Mouse (Mus musculus): ENCODE data around the gene Il22ra1. TPM values are rescaled to one million over a fixed set of nuclear protein-coding genes. Genes with fewer than 3 reads are reported as not detected.

The Il22ra1 gene
- polyA plus RNA-seq, 1 experiment from 2014 or later, result not detected

- Histone ChIP-seq H3K27me3 (replicated peaks) (peaks cover 13% of the 10 kb centered on the region), H3K36me3 (no peaks in the 10 kb centered on the region), H3K9me3 (no peaks in the 10 kb centered on the region), H3K4me3 (no peak overlapping the region), H3K27ac (replicated peaks) (peak overlapping the region; percentile 89), H3K4me1 (peaks cover 28% of the 10 kb centered on the region), H3K9ac (no peak overlapping the region), H3K4me2 (no peak overlapping the region)
- WGBS, result 80% methylated on average over 6 of the region's 6 CpGs
- no peak for ATAC-seq (ENCODE audit: extremely low read depth, insufficient number of reproducible peaks, low FRiP score, low TSS enrichment)
Measured at GRCm38 (mm10) chr4:135771592-135771991, 43.6 kb downstream of the Il22ra1 start.

- peak overlapping the region; percentile 89 for H3K27ac ChIP-seq (replicated peaks)
- H3K36me3 ChIP-seq, result no peaks in the 10 kb centered on the region
- H3K27me3 ChIP-seq (replicated peaks), result peaks cover 13% of the 10 kb centered on the region
- 32% methylated on average over 4 of the region's 4 CpGs for WGBS
- no peak overlapping the region for H3K4me2 ChIP-seq
- peak overlapping the region; percentile 50; the same call in 1 of the 2 replicates for H3K9ac ChIP-seq
- H3K4me1 ChIP-seq, result peaks cover 28% of the 10 kb centered on the region
- H3K9me3 ChIP-seq, result no peaks in the 10 kb centered on the region
- H3K4me3 ChIP-seq, result no peak overlapping the region
- peak; percentile 57; the same call in 1 of the 2 replicates for ATAC-seq (ENCODE audit: extremely low read depth, insufficient number of reproducible peaks, low FRiP score, low TSS enrichment)
Measured at GRCm38 (mm10) chr4:135772671-135773070, 44.7 kb downstream of the Il22ra1 start.

- H3K27me3 ChIP-seq (replicated peaks), result peaks cover 13% of the 10 kb centered on the region
- no peak overlapping the region; the same call in 1 of the 2 replicates for H3K9ac ChIP-seq
- no peak for ATAC-seq (ENCODE audit: extremely low read depth, insufficient number of reproducible peaks, low FRiP score, low TSS enrichment)
- H3K4me3 ChIP-seq, result no peak overlapping the region
- no peaks in the 10 kb centered on the region for H3K36me3 ChIP-seq
- H3K9me3 ChIP-seq, result no peaks in the 10 kb centered on the region
- H3K4me2 ChIP-seq, result no peak overlapping the region
- H3K27ac ChIP-seq (replicated peaks), result no peak overlapping the region
- WGBS, result 46% methylated on average over 8 of the region's 8 CpGs
- peaks cover 29% of the 10 kb centered on the region for H3K4me1 ChIP-seq
Measured at GRCm38 (mm10) chr4:135774496-135774895, 46.5 kb downstream of the Il22ra1 start.

GRCm38 (mm10) chr4:135776850-135777249 lies 48.9 kb downstream of the Il22ra1 start:
- no peak for ATAC-seq (ENCODE audit: extremely low read depth, insufficient number of reproducible peaks, low FRiP score, low TSS enrichment)
- Histone ChIP-seq H3K36me3 (no peaks in the 10 kb centered on the region), H3K27ac (replicated peaks) (no peak overlapping the region), H3K9ac (no peak overlapping the region), H3K27me3 (replicated peaks) (peaks cover 13% of the 10 kb centered on the region), H3K9me3 (no peaks in the 10 kb centered on the region), H3K4me1 (peaks cover 33% of the 10 kb centered on the region), H3K4me3 (no peak overlapping the region), H3K4me2 (no peak overlapping the region)
- WGBS, result 84% methylated on average over 4 of the region's 4 CpGs

GRCm38 (mm10) chr4:135779661-135780060 lies 51.7 kb downstream of the Il22ra1 start:
- Histone ChIP-seq H3K27me3 (replicated peaks) (peaks cover 13% of the 10 kb centered on the region), H3K4me1 (peaks cover 13% of the 10 kb centered on the region; the same call in 1 of the 2 replicates), H3K4me3 (no peak overlapping the region), H3K4me2 (no peak overlapping the region), H3K27ac (replicated peaks) (no peak overlapping the region), H3K9ac (no peak overlapping the region), H3K9me3 (no peaks in the 10 kb centered on the region), H3K36me3 (no peaks in the 10 kb centered on the region)
- 61% methylated on average over 9 of the region's 9 CpGs for WGBS
- ATAC-seq (ENCODE audit: extremely low read depth, insufficient number of reproducible peaks, low FRiP score, low TSS enrichment), result no peak

- Histone ChIP-seq H3K4me3 (no peak overlapping the region), H3K27me3 (replicated peaks) (peaks cover 11% of the 10 kb centered on the region), H3K4me1 (peaks cover 11% of the 10 kb centered on the region; the same call in 1 of the 2 replicates), H3K9ac (no peak overlapping the region), H3K36me3 (no peaks in the 10 kb centered on the region), H3K4me2 (no peak overlapping the region), H3K27ac (replicated peaks) (no peak overlapping the region), H3K9me3 (no peaks in the 10 kb centered on the region)
- 66% methylated on average over 3 of the region's 3 CpGs for WGBS
- no peak for ATAC-seq (ENCODE audit: extremely low read depth, insufficient number of reproducible peaks, low FRiP score, low TSS enrichment)
Measured at GRCm38 (mm10) chr4:135780255-135780654, 52.3 kb downstream of the Il22ra1 start.

- Histone ChIP-seq H3K27me3 (replicated peaks) (peaks cover under 1% of the 10 kb centered on the region; the same call in 1 of the 2 replicates), H3K36me3 (no peaks in the 10 kb centered on the region), H3K4me1 (peaks cover 11% of the 10 kb centered on the region; the same call in 1 of the 2 replicates), H3K4me3 (no peak overlapping the region), H3K4me2 (no peak overlapping the region), H3K9me3 (no peaks in the 10 kb centered on the region), H3K9ac (no peak overlapping the region), H3K27ac (replicated peaks) (no peak overlapping the region)
- 80% methylated on average over 5 of the region's 5 CpGs for WGBS
- ATAC-seq (ENCODE audit: extremely low read depth, insufficient number of reproducible peaks, low FRiP score, low TSS enrichment), result no peak
Measured at GRCm38 (mm10) chr4:135781304-135781703, 53.3 kb downstream of the Il22ra1 start.

GRCm38 (mm10) chr4:135786581-135786980 lies 58.6 kb downstream of the Il22ra1 start:
- no peak overlapping the region for H3K4me3 ChIP-seq
- no peaks in the 10 kb centered on the region for H3K36me3 ChIP-seq
- H3K27ac ChIP-seq (replicated peaks), result no peak overlapping the region
- H3K9ac ChIP-seq, result no peak overlapping the region
- H3K27me3 ChIP-seq (replicated peaks), result no peaks in the 10 kb centered on the region
- H3K4me2 ChIP-seq, result no peak overlapping the region
- H3K4me1 ChIP-seq, result no peaks in the 10 kb centered on the region
- H3K9me3 ChIP-seq, result no peaks in the 10 kb centered on the region
- WGBS, result 79% methylated on average over 5 of the region's 5 CpGs
- no peak for ATAC-seq (ENCODE audit: extremely low read depth, insufficient number of reproducible peaks, low FRiP score, low TSS enrichment)

- Histone ChIP-seq H3K4me3 (no peak overlapping the region), H3K27me3 (replicated peaks) (no peaks in the 10 kb centered on the region), H3K4me1 (no peaks in the 10 kb centered on the region), H3K27ac (replicated peaks) (no peak overlapping the region), H3K9me3 (no peaks in the 10 kb centered on the region), H3K9ac (peak overlapping the region; percentile 7; the same call in 1 of the 2 replicates), H3K4me2 (no peak overlapping the region), H3K36me3 (no peaks in the 10 kb centered on the region)
- ATAC-seq (ENCODE audit: extremely low read depth, insufficient number of reproducible peaks, low FRiP score, low TSS enrichment), result no peak
- 78% methylated on average over 6 of the region's 6 CpGs for WGBS
Measured at GRCm38 (mm10) chr4:135787271-135787670, 59.3 kb downstream of the Il22ra1 start.

- Histone ChIP-seq H3K4me3 (no peak overlapping the region), H3K36me3 (no peaks in the 10 kb centered on the region), H3K9ac (no peak overlapping the region), H3K9me3 (no peaks in the 10 kb centered on the region; the same call in 1 of the 2 replicates), H3K4me2 (no peak overlapping the region), H3K4me1 (no peaks in the 10 kb centered on the region), H3K27ac (replicated peaks) (no peak overlapping the region), H3K27me3 (replicated peaks) (no peaks in the 10 kb centered on the region)
- no peak for ATAC-seq (ENCODE audit: extremely low read depth, insufficient number of reproducible peaks, low FRiP score, low TSS enrichment)
- 53% methylated on average over 2 of the region's 2 CpGs for WGBS
Measured at GRCm38 (mm10) chr4:135789135-135789534, 61.2 kb downstream of the Il22ra1 start.

- no peaks in the 10 kb centered on the region for H3K27me3 ChIP-seq (replicated peaks)
- WGBS, result 79% methylated on average over 5 of the region's 5 CpGs
- no peak overlapping the region for H3K4me3 ChIP-seq
- ATAC-seq (ENCODE audit: extremely low read depth, insufficient number of reproducible peaks, low FRiP score, low TSS enrichment), result no peak
- H3K4me1 ChIP-seq, result peaks cover 11% of the 10 kb centered on the region
- H3K4me2 ChIP-seq, result no peak overlapping the region
- H3K9me3 ChIP-seq, result no peaks in the 10 kb centered on the region; the same call in 1 of the 2 replicates
- H3K36me3 ChIP-seq, result no peaks in the 10 kb centered on the region
- H3K9ac ChIP-seq, result no peak overlapping the region
- no peak overlapping the region for H3K27ac ChIP-seq (replicated peaks)
Measured at GRCm38 (mm10) chr4:135792821-135793220, 64.8 kb downstream of the Il22ra1 start.

GRCm38 (mm10) chr4:135797931-135798330 lies 70.0 kb downstream of the Il22ra1 start:
- Histone ChIP-seq H3K9me3 (no peaks in the 10 kb centered on the region), H3K9ac (0 out of 2 replicates have a peak overlapping the region, but pooled peaks have one; percentile 7), H3K4me2 (peak overlapping the region; percentile 18; the same call in 1 of the 2 replicates), H3K27ac (replicated peaks) (no peak overlapping the region; the same call in 1 of the 2 replicates), H3K27me3 (replicated peaks) (no peaks in the 10 kb centered on the region), H3K4me3 (no peak overlapping the region), H3K4me1 (peaks cover 20% of the 10 kb centered on the region), H3K36me3 (no peaks in the 10 kb centered on the region)
- WGBS, result 18% methylated on average over 11 of the region's 11 CpGs
- no peak; the same call in 1 of the 2 replicates for ATAC-seq (ENCODE audit: extremely low read depth, insufficient number of reproducible peaks, low FRiP score, low TSS enrichment)

Data from heart, embryonic 13.5 days (tissue).